Mouse (Mus musculus) forebrain, embryonic 14.5 days (tissue): ENCODE measurements at regions not wholly inside any gene's neighbourhood (a gene's known extent, or its start where the extent isn't known, plus 50 kb on each side); places are given as distances from the start of the nearest gene placed in this dataset.
"Not testable (repeated sequence)": the region's sequence is repeated elsewhere in the genome, so short reads cannot be mapped to it uniquely, and the experiment has no call there.

ENCODE experiments used
- ATAC-seq: fragments of 200-750 bp; cut with Nextera tagmentation; 2 replicates; pipeline ENCODE4 v1.8.0; 2017; ENCODE audit warnings: mild to moderate bottlenecking, moderate library complexity
- DNase-seq: peaks from one replicate; pipeline ENCODE4 v3.0.0-alpha.2; 2015; ENCODE audit warnings: low spot score
- H3K27ac ChIP-seq: fragments of 300-500 bp; sonication (generic); 2 replicates; pipeline ENCODE4 v1.5.1; 2014; ENCODE audit warnings: low read depth, mild to moderate bottlenecking, control low read depth, low read length, moderate library complexity
- H3K27me3 ChIP-seq: fragments of 300-500 bp; sonication (generic); replicated peaks from 2 replicates; pipeline ENCODE4 v1.6.1; 2014; ENCODE audit warnings: low read length, control low read depth, mixed read lengths; ENCODE audit not compliant: control insufficient read depth, insufficient read depth
- H3K36me3 ChIP-seq: fragments of 300-500 bp; sonication (generic); 2 replicates; pipeline ENCODE4 v1.6.1; 2014; ENCODE audit warnings: low read length, control low read depth; ENCODE audit not compliant: control insufficient read depth, insufficient read depth
- H3K4me1 ChIP-seq: fragments of 300-500 bp; sonication (generic); 2 replicates; pipeline ENCODE4 v1.6.1; 2014; ENCODE audit warnings: antibody characterized with exemption, low read length, control low read depth; ENCODE audit not compliant: control insufficient read depth, insufficient read depth
- H3K4me2 ChIP-seq: fragments of 300-500 bp; sonication (generic); 2 replicates; pipeline ENCODE4 v1.6.1; 2014; ENCODE audit warnings: mild to moderate bottlenecking, control low read depth, low read length
- H3K4me3 ChIP-seq: fragments of 300-500 bp; sonication (generic); 2 replicates; pipeline ENCODE4 v1.5.1; 2014; ENCODE audit warnings: low read depth, low read length, control low read depth
- H3K9ac ChIP-seq: fragments of 300-500 bp; sonication (generic); 2 replicates; pipeline ENCODE4 v1.6.1; 2014; ENCODE audit warnings: mild to moderate bottlenecking, low read length, control low read depth, moderate library complexity
- H3K9me3 ChIP-seq: fragments of 300-500 bp; sonication (generic); replicated peaks from 2 replicates; pipeline ENCODE4 v1.6.1; 2016; ENCODE audit warnings: low read length, control low read depth, mixed read lengths; ENCODE audit not compliant: control insufficient read depth
- WGBS: fragments of 180-500 bp; shearing (Covaris S2); extraction: QIAGEN DNeasy Blood & Tissue Kit; methylation state at CpG from one replicate; pipeline ENCODE4 v1.1.7; 2014; 5-methylcytosine and 5-hydroxymethylcytosine counted together

GRCm38 (mm10) chr3:33350986-33351385 is 207.9 kb upstream of the Pex5l start:
- DNase-seq (no peak), ATAC-seq (no peak)
- Histone ChIP-seq H3K9me3 (no peaks in the 10 kb centered on the region), H3K36me3 (no peaks in the 10 kb centered on the region), H3K27ac (no peak overlapping the region), H3K27me3 (no peaks in the 10 kb centered on the region), H3K4me3 (no peak overlapping the region), H3K4me1 (no peaks in the 10 kb centered on the region), H3K9ac (no peak overlapping the region), H3K4me2 (no peak overlapping the region)
- WGBS: 61% methylated on average over 6 of the region's 6 CpGs

GRCm38 (mm10) chr3:33334056-33334455 is 191.0 kb upstream of the Pex5l start:
- H3K4me2 ChIP-seq: no peak overlapping the region
- no peak overlapping the region for H3K4me3 ChIP-seq
- WGBS: 85% methylated on average over 3 of the region's 3 CpGs
- DNase-seq: no peak
- no peaks in the 10 kb centered on the region for H3K27me3 ChIP-seq
- H3K36me3 ChIP-seq: no peaks in the 10 kb centered on the region
- ATAC-seq: no peak
- no peaks in the 10 kb centered on the region for H3K4me1 ChIP-seq
- H3K27ac ChIP-seq: no peak overlapping the region
- H3K9ac ChIP-seq: no peak overlapping the region
- no peaks in the 10 kb centered on the region for H3K9me3 ChIP-seq

GRCm38 (mm10) chr3:33317691-33318090 is 174.6 kb upstream of the Pex5l start:
- not testable (repeated sequence) for H3K9me3 ChIP-seq, H3K4me2 ChIP-seq, H3K9ac ChIP-seq, H3K36me3 ChIP-seq, H3K4me1 ChIP-seq, H3K27ac ChIP-seq, ATAC-seq, H3K27me3 ChIP-seq, DNase-seq, H3K4me3 ChIP-seq
- WGBS: 88% methylated on average over 1 of the region's 1 CpGs

- WGBS: 69% methylated on average over 3 of the region's 3 CpGs
- Histone ChIP-seq H3K4me1 (no peaks in the 10 kb centered on the region), H3K36me3 (no peaks in the 10 kb centered on the region), H3K27me3 (no peaks in the 10 kb centered on the region), H3K4me3 (no peak overlapping the region), H3K9me3 (no peaks in the 10 kb centered on the region), H3K4me2 (no peak overlapping the region), H3K27ac (no peak overlapping the region), H3K9ac (no peak overlapping the region)
- peak; percentile 65; the same call in 1 of the 2 replicates for ATAC-seq
- peak; percentile 52 for DNase-seq
Observed at GRCm38 (mm10) chr3:33312230-33312825, 169.3 kb upstream of the Pex5l start.

GRCm38 (mm10) chr3:33308212-33308611 is 165.2 kb upstream of the Pex5l start:
- 37% methylated on average over 2 of the region's 2 CpGs for WGBS
- no peaks in the 10 kb centered on the region for H3K27me3 ChIP-seq
- no peak overlapping the region for H3K4me3 ChIP-seq
- H3K27ac ChIP-seq: no peak overlapping the region
- no peak overlapping the region for H3K4me2 ChIP-seq
- DNase-seq (peak; percentile 30), ATAC-seq (no peak)
- H3K4me1 ChIP-seq: no peaks in the 10 kb centered on the region
- no peaks in the 10 kb centered on the region for H3K36me3 ChIP-seq
- no peaks in the 10 kb centered on the region for H3K9me3 ChIP-seq
- H3K9ac ChIP-seq: no peak overlapping the region

- DNase-seq: no peak
- Histone ChIP-seq H3K27ac (no peak overlapping the region), H3K27me3 (no peaks in the 10 kb centered on the region), H3K4me3 (no peak overlapping the region), H3K9me3 (no peaks in the 10 kb centered on the region), H3K36me3 (no peaks in the 10 kb centered on the region), H3K9ac (no peak overlapping the region), H3K4me1 (no peaks in the 10 kb centered on the region), H3K4me2 (no peak overlapping the region)
- ATAC-seq: no peak
Observed at GRCm38 (mm10) chr3:33306169-33306568, 163.1 kb upstream of the Pex5l start.

- Histone ChIP-seq H3K27me3 (no peaks in the 10 kb centered on the region), H3K27ac (no peak overlapping the region), H3K4me2 (no peak overlapping the region), H3K4me3 (no peak overlapping the region), H3K36me3 (no peaks in the 10 kb centered on the region), H3K9ac (no peak overlapping the region), H3K4me1 (no peaks in the 10 kb centered on the region), H3K9me3 (no peaks in the 10 kb centered on the region)
- 63% methylated on average over 2 of the region's 2 CpGs for WGBS
- DNase-seq (peak; percentile 4), ATAC-seq (peak; percentile 40; the same call in 1 of the 2 replicates)
Observed at GRCm38 (mm10) chr3:33305756-33306155, 162.7 kb upstream of the Pex5l start.

GRCm38 (mm10) chr3:33262797-33263196 is 119.8 kb upstream of the Pex5l start:
- whole genome bisulfite sequencing: 65% methylated on average over 2 of the region's 2 CpGs
- Histone ChIP-seq H3K4me3 (no peak overlapping the region), H3K27ac (no peak overlapping the region), H3K4me2 (no peak overlapping the region), H3K4me1 (no peaks in the 10 kb centered on the region), H3K9me3 (no peaks in the 10 kb centered on the region), H3K9ac (no peak overlapping the region), H3K27me3 (no peaks in the 10 kb centered on the region), H3K36me3 (no peaks in the 10 kb centered on the region)
- DNase-seq (no peak), ATAC-seq (no peak)

GRCm38 (mm10) chr3:33219271-33220065 is 76.4 kb upstream of the Pex5l start:
- WGBS: 78% methylated on average over 2 of the region's 2 CpGs
- Histone ChIP-seq H3K4me3 (no peak overlapping the region), H3K4me2 (no peak overlapping the region), H3K9ac (no peak overlapping the region), H3K9me3 (no peaks in the 10 kb centered on the region), H3K36me3 (no peaks in the 10 kb centered on the region), H3K4me1 (no peaks in the 10 kb centered on the region), H3K27me3 (no peaks in the 10 kb centered on the region), H3K27ac (no peak overlapping the region)
- no peak for DNase-seq
- no peak for ATAC-seq
